Mouse (Mus musculus) limb, embryonic 11.5 days (tissue): ENCODE results near the gene Kcnn4. TPM values are rescaled to one million over a fixed set of nuclear protein-coding genes. Genes with fewer than 3 reads are reported as not detected.
A peak's percentile ranks its signal among the peaks of the same experiment; 100 is the strongest.

Experiments used
- ATAC-seq: fragments of 200-750 bp; cut with Nextera tagmentation; 2 replicates; pipeline ENCODE4 v1.8.0; 2017; ENCODE audit warnings: low read depth; ENCODE audit not compliant: insufficient number of reproducible peaks, low FRiP score, low TSS enrichment
- DNase-seq: peaks from one replicate; pipeline ENCODE4 v3.0.0-alpha.2; 2015; ENCODE audit warnings: low spot score
- H3K27ac ChIP-seq: fragments of 300-500 bp; sonication (generic); replicated peaks from 2 replicates; pipeline ENCODE4 v1.5.1; 2014; ENCODE audit warnings: low read depth, mild to moderate bottlenecking, low read length
- H3K27me3 ChIP-seq: fragments of 300-500 bp; sonication (generic); 2 replicates; pipeline ENCODE4 v1.6.1; 2014; ENCODE audit warnings: mild to moderate bottlenecking, low read length, mixed read lengths; ENCODE audit not compliant: control insufficient read depth, insufficient read depth
- H3K36me3 ChIP-seq: fragments of 300-500 bp; sonication (generic); 2 replicates; pipeline ENCODE4 v1.6.1; 2014; ENCODE audit warnings: mild to moderate bottlenecking, low read length, moderate library complexity, mixed read lengths; ENCODE audit not compliant: control insufficient read depth, insufficient read depth
- H3K4me1 ChIP-seq: fragments of 300-500 bp; sonication (generic); 2 replicates; pipeline ENCODE4 v1.6.1; 2014; ENCODE audit warnings: low read length, mixed read lengths; ENCODE audit not compliant: control insufficient read depth, insufficient read depth
- H3K4me2 ChIP-seq: fragments of 300-500 bp; sonication (generic); 2 replicates; pipeline ENCODE4 v1.6.1; 2014; ENCODE audit warnings: low read depth, mild to moderate bottlenecking, moderate library complexity; ENCODE audit not compliant: severe bottlenecking
- H3K4me3 ChIP-seq: fragments of 300-500 bp; sonication (generic); 2 replicates; pipeline ENCODE4 v1.5.1; 2014; ENCODE audit warnings: low read depth, low read length
- H3K9ac ChIP-seq: fragments of 300-500 bp; sonication (generic); 2 replicates; pipeline ENCODE4 v1.6.1; 2014; ENCODE audit warnings: mild to moderate bottlenecking, low read length
- H3K9me3 ChIP-seq: fragments of 300-500 bp; sonication (generic); 2 replicates; pipeline ENCODE4 v1.6.1; 2016; ENCODE audit warnings: low read length; ENCODE audit not compliant: control insufficient read depth
- WGBS: fragments of 180-500 bp; shearing (Covaris S2); extraction: QIAGEN DNeasy Blood & Tissue Kit; methylation state at CpG from one replicate; pipeline ENCODE4 v1.1.7; 2014; 5-methylcytosine and 5-hydroxymethylcytosine counted together
- polyA plus RNA-seq: library from polyadenylated mRNA; unstranded; fragments of >200 nt; fragmentation: Nextera tagmentation; extraction: Ambion mirVana; gene quantifications from 2 replicates; pipeline ENCODE4 v1.2.1, GENCODE M21; 2014

Gene Kcnn4
- polyA plus RNA-seq, 1 experiment from 2014 or later: 2.6 TPM

GRCm38 (mm10) chr7:24359269-24359668 lies 10.8 kb upstream of the Kcnn4 start:
- no peak for ATAC-seq
- Histone ChIP-seq H3K4me2 (no peak overlapping the region), H3K4me1 (no peaks in the 10 kb centered on the region), H3K9ac (no peak overlapping the region), H3K9me3 (no peaks in the 10 kb centered on the region), H3K27ac (no peak overlapping the region), H3K4me3 (no peak overlapping the region), H3K36me3 (no peaks in the 10 kb centered on the region), H3K27me3 (no peaks in the 10 kb centered on the region)
- DNase-seq: peak; percentile 87
- 31% methylated on average over 9 of the region's 9 CpGs for WGBS

- Histone ChIP-seq H3K4me1 (no peaks in the 10 kb centered on the region), H3K36me3 (no peaks in the 10 kb centered on the region), H3K9me3 (no peaks in the 10 kb centered on the region; the same call in 1 of the 2 replicates), H3K4me2 (no peak overlapping the region), H3K9ac (no peak overlapping the region), H3K4me3 (no peak overlapping the region), H3K27me3 (no peaks in the 10 kb centered on the region), H3K27ac (no peak overlapping the region)
- ATAC-seq (no peak), DNase-seq (no peak)
- WGBS: 65% methylated on average over 4 of the region's 4 CpGs
Measured at GRCm38 (mm10) chr7:24361001-24361400, 9.1 kb upstream of the Kcnn4 start.

- Histone ChIP-seq H3K27ac (no peak overlapping the region), H3K36me3 (no peaks in the 10 kb centered on the region), H3K4me3 (no peak overlapping the region), H3K27me3 (no peaks in the 10 kb centered on the region), H3K9ac (no peak overlapping the region), H3K9me3 (no peaks in the 10 kb centered on the region; the same call in 1 of the 2 replicates), H3K4me1 (no peaks in the 10 kb centered on the region), H3K4me2 (no peak overlapping the region)
- WGBS: 29% methylated on average over 6 of the region's 7 CpGs
- ATAC-seq: no peak
- peak; percentile 69 for DNase-seq
Measured at GRCm38 (mm10) chr7:24363228-24363627, 6.8 kb upstream of the Kcnn4 start.

- Histone ChIP-seq H3K4me1 (no peaks in the 10 kb centered on the region), H3K36me3 (no peaks in the 10 kb centered on the region), H3K9ac (no peak overlapping the region; the same call in 1 of the 2 replicates), H3K4me2 (no peak overlapping the region), H3K27ac (no peak overlapping the region), H3K4me3 (no peak overlapping the region), H3K27me3 (no peaks in the 10 kb centered on the region), H3K9me3 (no peaks in the 10 kb centered on the region; the same call in 1 of the 2 replicates)
- WGBS: 22% methylated on average over 10 of the region's 10 CpGs
- peak; percentile 95 for DNase-seq
- peak; percentile 31; the same call in 1 of the 2 replicates for ATAC-seq
Measured at GRCm38 (mm10) chr7:24364827-24365226, 5.2 kb upstream of the Kcnn4 start.

GRCm38 (mm10) chr7:24365258-24366014 lies 4.6 kb upstream of the Kcnn4 start:
- no peaks in the 10 kb centered on the region for H3K27me3 ChIP-seq
- DNase-seq (no peak), ATAC-seq (peak; percentile 59)
- no peak overlapping the region; the same call in 1 of the 2 replicates for H3K9ac ChIP-seq
- no peaks in the 10 kb centered on the region; the same call in 1 of the 2 replicates for H3K9me3 ChIP-seq
- H3K4me2 ChIP-seq: no peak overlapping the region
- H3K4me3 ChIP-seq: no peak overlapping the region
- no peaks in the 10 kb centered on the region for H3K4me1 ChIP-seq
- 77% methylated on average over 5 of the region's 5 CpGs for WGBS
- H3K36me3 ChIP-seq: no peaks in the 10 kb centered on the region
- no peak overlapping the region for H3K27ac ChIP-seq

- no peak overlapping the region for H3K9ac ChIP-seq
- no peak overlapping the region for H3K4me2 ChIP-seq
- H3K9me3 ChIP-seq: no peaks in the 10 kb centered on the region; the same call in 1 of the 2 replicates
- DNase-seq (no peak), ATAC-seq (no peak)
- no peak overlapping the region for H3K4me3 ChIP-seq
- H3K4me1 ChIP-seq: no peaks in the 10 kb centered on the region
- 77% methylated on average over 15 of the region's 15 CpGs for WGBS
- no peaks in the 10 kb centered on the region for H3K36me3 ChIP-seq
- no peak overlapping the region for H3K27ac ChIP-seq
- H3K27me3 ChIP-seq: no peaks in the 10 kb centered on the region
Measured at GRCm38 (mm10) chr7:24366716-24367632, 3.1 kb upstream of the Kcnn4 start.

- Histone ChIP-seq H3K27ac (no peak overlapping the region), H3K4me3 (no peak overlapping the region), H3K27me3 (no peaks in the 10 kb centered on the region), H3K9me3 (no peaks in the 10 kb centered on the region; the same call in 1 of the 2 replicates), H3K4me1 (no peaks in the 10 kb centered on the region), H3K36me3 (no peaks in the 10 kb centered on the region), H3K9ac (no peak overlapping the region), H3K4me2 (no peak overlapping the region)
- DNase-seq (no peak), ATAC-seq (no peak)
- 76% methylated on average over 4 of the region's 4 CpGs for WGBS
Measured at GRCm38 (mm10) chr7:24368226-24368625, 1.8 kb upstream of the Kcnn4 start.

- H3K27me3 ChIP-seq: no peaks in the 10 kb centered on the region
- no peak overlapping the region for H3K27ac ChIP-seq
- no peaks in the 10 kb centered on the region for H3K36me3 ChIP-seq
- no peaks in the 10 kb centered on the region for H3K4me1 ChIP-seq
- ATAC-seq (no peak), DNase-seq (no peak)
- WGBS: 88% methylated on average over 7 of the region's 7 CpGs
- H3K9me3 ChIP-seq: no peaks in the 10 kb centered on the region; the same call in 1 of the 2 replicates
- no peak overlapping the region for H3K9ac ChIP-seq
- H3K4me2 ChIP-seq: no peak overlapping the region
- H3K4me3 ChIP-seq: no peak overlapping the region
Measured at GRCm38 (mm10) chr7:24368946-24369345, 1.1 kb upstream of the Kcnn4 start.
